Mouse (Mus musculus): ENCODE data around the gene Ung. TPM values are rescaled to one million over a fixed set of nuclear protein-coding genes. Genes with fewer than 3 reads are reported as not detected.

Gene Ung
- polyA plus RNA-seq, 1 experiment from 2014 or later, result 5.4 TPM

DNA sequence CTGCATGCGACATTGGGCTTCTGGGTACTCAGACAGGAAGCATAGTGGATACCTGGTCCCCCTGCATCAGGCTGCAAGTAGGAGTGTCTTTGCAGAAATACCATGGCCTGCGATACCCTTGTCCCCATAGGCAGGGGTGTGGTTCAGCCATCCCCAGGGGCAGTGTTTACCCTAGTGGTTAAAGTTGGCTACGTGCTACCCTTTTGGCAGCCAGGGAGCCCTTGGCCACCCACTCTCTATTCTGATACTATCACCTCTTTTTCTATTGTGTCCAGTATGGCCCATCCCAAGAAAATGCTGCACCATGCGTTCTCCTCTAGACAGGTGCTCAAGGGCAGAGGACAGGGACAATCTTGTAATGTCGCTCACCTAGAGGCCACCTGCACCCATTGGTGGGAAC is 24.6 kb downstream of the Ung start:
- no peak overlapping the region for H3K27ac ChIP-seq (replicated peaks; ENCODE audit: low read depth, low read length)
- ATAC-seq (ENCODE audit: low FRiP score, low TSS enrichment) (no peak), DNase-seq (no peak)
- H3K9ac ChIP-seq (replicated peaks; ENCODE audit: low read length), result no peak overlapping the region
- no peaks in the 10 kb centered on the region for H3K36me3 ChIP-seq (ENCODE audit: control insufficient read depth, insufficient read depth, low read length)
- 83% methylated on average over 5 of the region's 5 CpGs for WGBS
- H3K4me2 ChIP-seq (ENCODE audit: low read length), result no peak overlapping the region
- no peaks in the 10 kb centered on the region for H3K27me3 ChIP-seq (ENCODE audit: control insufficient read depth, insufficient read depth, low read length)
- no peaks in the 10 kb centered on the region for H3K9me3 ChIP-seq (ENCODE audit: control insufficient read depth, low read length)
- no peak overlapping the region for H3K4me3 ChIP-seq (replicated peaks; ENCODE audit: low read depth, low read length)
- H3K4me1 ChIP-seq (ENCODE audit: control insufficient read depth, insufficient read depth, low read length), result no peaks in the 10 kb centered on the region

- WGBS, result 72% methylated on average over 9 of the region's 9 CpGs
- ATAC-seq (ENCODE audit: low FRiP score, low TSS enrichment), result no peak
- DNase-seq, result no peak
Measured at GRCm38 (mm10) chr5:114155168-114155933, 25.2 kb downstream of the Ung start.

GRCm38 (mm10) chr5:114157236-114157635 is 27.1 kb downstream of the Ung start:
- ATAC-seq (ENCODE audit: low FRiP score, low TSS enrichment) (no peak), DNase-seq (no peak)
- WGBS, result 46% methylated on average over 7 of the region's 7 CpGs
- Histone ChIP-seq H3K9me3 (ENCODE audit: control insufficient read depth, low read length) (no peaks in the 10 kb centered on the region), H3K4me3 (replicated peaks; ENCODE audit: low read depth, low read length) (no peak overlapping the region), H3K27ac (replicated peaks; ENCODE audit: low read depth, low read length) (no peak overlapping the region), H3K4me1 (ENCODE audit: control insufficient read depth, insufficient read depth, low read length) (no peaks in the 10 kb centered on the region), H3K9ac (replicated peaks; ENCODE audit: low read length) (no peak overlapping the region), H3K27me3 (ENCODE audit: control insufficient read depth, insufficient read depth, low read length) (no peaks in the 10 kb centered on the region), H3K4me2 (ENCODE audit: low read length) (no peak overlapping the region), H3K36me3 (ENCODE audit: control insufficient read depth, insufficient read depth, low read length) (no peaks in the 10 kb centered on the region)

More at GRCm38 (mm10) chr5:114155168-114155933, 25.2 kb downstream of the Ung start:
- no peaks in the 10 kb centered on the region for H3K36me3 ChIP-seq (ENCODE audit: control insufficient read depth, insufficient read depth, low read length)
- H3K9ac ChIP-seq (replicated peaks; ENCODE audit: low read length), result no peak overlapping the region
- no peak overlapping the region for H3K4me2 ChIP-seq (ENCODE audit: low read length)
- H3K4me3 ChIP-seq (replicated peaks; ENCODE audit: low read depth, low read length), result no peak overlapping the region
- no peaks in the 10 kb centered on the region for H3K4me1 ChIP-seq (ENCODE audit: control insufficient read depth, insufficient read depth, low read length)
- H3K9me3 ChIP-seq (ENCODE audit: control insufficient read depth, low read length), result no peaks in the 10 kb centered on the region
- H3K27me3 ChIP-seq (ENCODE audit: control insufficient read depth, insufficient read depth, low read length), result no peaks in the 10 kb centered on the region
- no peak overlapping the region for H3K27ac ChIP-seq (replicated peaks; ENCODE audit: low read depth, low read length)

- no peak for ATAC-seq (ENCODE audit: low FRiP score, low TSS enrichment)
- H3K9ac ChIP-seq (replicated peaks; ENCODE audit: low read length), result no peak overlapping the region
- 79% methylated on average over 6 of the region's 6 CpGs for WGBS
Measured at GRCm38 (mm10) chr5:114161424-114161823, 31.2 kb downstream of the Ung start.

DNA sequence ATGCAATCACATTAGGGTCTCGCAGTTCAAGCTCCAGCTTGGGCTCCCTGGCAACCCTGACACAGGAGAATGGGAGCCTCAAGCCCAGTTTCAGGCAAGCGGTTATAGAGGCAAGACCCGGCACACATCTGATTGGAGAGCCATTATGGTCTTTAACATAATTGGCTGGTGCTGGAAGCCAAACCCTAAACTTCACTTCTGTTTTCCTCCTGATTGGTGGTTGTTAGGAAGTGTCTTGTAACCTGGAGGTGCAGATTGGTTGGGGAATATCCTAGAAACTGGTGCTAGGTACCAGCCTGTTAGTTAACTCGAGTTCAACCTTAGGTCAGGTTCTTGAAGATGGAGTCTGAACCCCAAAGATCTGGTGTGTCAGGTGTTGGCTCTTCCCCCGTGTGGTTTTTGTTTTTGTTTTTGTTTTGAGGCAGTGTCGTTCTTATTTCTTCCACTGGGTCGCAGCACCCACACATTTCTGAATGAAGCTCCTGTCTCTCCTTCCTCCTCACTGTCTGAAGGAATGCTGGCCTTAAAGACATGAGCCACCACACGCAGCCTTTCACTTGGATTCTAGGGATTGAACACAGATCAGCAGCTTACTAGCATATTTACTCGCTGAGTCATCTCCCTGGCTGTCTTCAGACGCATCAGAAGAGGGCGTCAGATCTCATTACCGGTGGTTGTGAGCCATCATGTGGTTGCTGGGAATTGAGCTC is 32.1 kb downstream of the Ung start:
- no peak overlapping the region for H3K4me3 ChIP-seq (replicated peaks; ENCODE audit: low read depth, low read length)
- H3K9me3 ChIP-seq (ENCODE audit: control insufficient read depth, low read length), result no peaks in the 10 kb centered on the region
- H3K27me3 ChIP-seq (ENCODE audit: control insufficient read depth, insufficient read depth, low read length), result no peaks in the 10 kb centered on the region
- no peak overlapping the region for H3K4me2 ChIP-seq (ENCODE audit: low read length)
- ATAC-seq (ENCODE audit: low FRiP score, low TSS enrichment) (no peak), DNase-seq (no peak)
- H3K36me3 ChIP-seq (ENCODE audit: control insufficient read depth, insufficient read depth, low read length), result no peaks in the 10 kb centered on the region
- no peak overlapping the region for H3K27ac ChIP-seq (replicated peaks; ENCODE audit: low read depth, low read length)
- H3K9ac ChIP-seq (replicated peaks; ENCODE audit: low read length), result no peak overlapping the region
- WGBS, result 54% methylated on average over 12 of the region's 12 CpGs
- no peaks in the 10 kb centered on the region for H3K4me1 ChIP-seq (ENCODE audit: control insufficient read depth, insufficient read depth, low read length)

More at GRCm38 (mm10) chr5:114161424-114161823, 31.2 kb downstream of the Ung start:
- H3K4me1 ChIP-seq (ENCODE audit: control insufficient read depth, insufficient read depth, low read length), result no peaks in the 10 kb centered on the region
- H3K4me3 ChIP-seq (replicated peaks; ENCODE audit: low read depth, low read length), result no peak overlapping the region
- H3K9me3 ChIP-seq (ENCODE audit: control insufficient read depth, low read length), result no peaks in the 10 kb centered on the region
- H3K36me3 ChIP-seq (ENCODE audit: control insufficient read depth, insufficient read depth, low read length), result no peaks in the 10 kb centered on the region
- no peak for DNase-seq
- H3K4me2 ChIP-seq (ENCODE audit: low read length), result no peak overlapping the region
- H3K27me3 ChIP-seq (ENCODE audit: control insufficient read depth, insufficient read depth, low read length), result no peaks in the 10 kb centered on the region
- H3K27ac ChIP-seq (replicated peaks; ENCODE audit: low read depth, low read length), result no peak overlapping the region

GRCm38 (mm10) chr5:114163117-114163696 is 33.0 kb downstream of the Ung start:
- no peak for DNase-seq
- H3K4me2 ChIP-seq (ENCODE audit: low read length), result no peak overlapping the region
- H3K27me3 ChIP-seq (ENCODE audit: control insufficient read depth, insufficient read depth, low read length), result no peaks in the 10 kb centered on the region
- no peaks in the 10 kb centered on the region for H3K4me1 ChIP-seq (ENCODE audit: control insufficient read depth, insufficient read depth, low read length)
- ATAC-seq (ENCODE audit: low FRiP score, low TSS enrichment), result no peak
- WGBS, result 80% methylated on average over 6 of the region's 6 CpGs
- H3K4me3 ChIP-seq (replicated peaks; ENCODE audit: low read depth, low read length), result no peak overlapping the region
- H3K36me3 ChIP-seq (ENCODE audit: control insufficient read depth, insufficient read depth, low read length), result no peaks in the 10 kb centered on the region
- no peaks in the 10 kb centered on the region for H3K9me3 ChIP-seq (ENCODE audit: control insufficient read depth, low read length)
- no peak overlapping the region for H3K27ac ChIP-seq (replicated peaks; ENCODE audit: low read depth, low read length)
- H3K9ac ChIP-seq (replicated peaks; ENCODE audit: low read length), result no peak overlapping the region

- H3K27me3 ChIP-seq (ENCODE audit: control insufficient read depth, insufficient read depth, low read length), result peaks cover 10% of the 10 kb centered on the region; the same call in 1 of the 2 replicates
- H3K9ac ChIP-seq (replicated peaks; ENCODE audit: low read length), result no peak overlapping the region
- H3K27ac ChIP-seq (replicated peaks; ENCODE audit: low read depth, low read length), result no peak overlapping the region
- 90% methylated on average over 7 of the region's 7 CpGs for WGBS
- no peaks in the 10 kb centered on the region for H3K36me3 ChIP-seq (ENCODE audit: control insufficient read depth, insufficient read depth, low read length)
- no peak for ATAC-seq (ENCODE audit: low FRiP score, low TSS enrichment)
- no peaks in the 10 kb centered on the region for H3K4me1 ChIP-seq (ENCODE audit: control insufficient read depth, insufficient read depth, low read length)
- DNase-seq, result no peak
- no peaks in the 10 kb centered on the region for H3K9me3 ChIP-seq (ENCODE audit: control insufficient read depth, low read length)
- H3K4me2 ChIP-seq (ENCODE audit: low read length), result no peak overlapping the region
- H3K4me3 ChIP-seq (replicated peaks; ENCODE audit: low read depth, low read length), result no peak overlapping the region
Measured at GRCm38 (mm10) chr5:114170345-114170744, 40.2 kb downstream of the Ung start.

- Histone ChIP-seq H3K36me3 (ENCODE audit: control insufficient read depth, insufficient read depth, low read length) (no peaks in the 10 kb centered on the region), H3K4me1 (ENCODE audit: control insufficient read depth, insufficient read depth, low read length) (0 out of 2 replicates have a peak, but pooled peaks cover 3% of the 10 kb centered on the region), H3K4me2 (ENCODE audit: low read length) (no peak overlapping the region), H3K9ac (replicated peaks; ENCODE audit: low read length) (no peak overlapping the region), H3K27ac (replicated peaks; ENCODE audit: low read depth, low read length) (no peak overlapping the region), H3K4me3 (replicated peaks; ENCODE audit: low read depth, low read length) (no peak overlapping the region), H3K9me3 (ENCODE audit: control insufficient read depth, low read length) (no peaks in the 10 kb centered on the region), H3K27me3 (ENCODE audit: control insufficient read depth, insufficient read depth, low read length) (peaks cover 16% of the 10 kb centered on the region; the same call in 1 of the 2 replicates)
- DNase-seq (peak; percentile 17), ATAC-seq (ENCODE audit: low FRiP score, low TSS enrichment) (no peak)
- WGBS, result 93% methylated on average over 3 of the region's 3 CpGs
Measured at GRCm38 (mm10) chr5:114172936-114173335, 42.8 kb downstream of the Ung start.

Measured in midbrain, embryonic 14.5 days (tissue).